Mouse (Mus musculus) embryonic facial prominence, embryonic 11.5 days (tissue): ENCODE measurements at regions not wholly inside any gene's neighbourhood (a gene's known extent, or its start where the extent isn't known, plus 50 kb on each side); places are given as distances from the start of the nearest gene placed in this dataset.

Source experiments
- ATAC-seq: fragments of 200-750 bp; cut with Nextera tagmentation; replicated peaks from 2 replicates; pipeline ENCODE4 v1.8.0; 2017; ENCODE audit warnings: low read depth; ENCODE audit not compliant: insufficient number of reproducible peaks, low FRiP score, low TSS enrichment
- DNase-seq: peaks from one replicate; pipeline ENCODE4 v3.0.0-alpha.2; 2015; ENCODE audit warnings: low spot score
- H3K27ac ChIP-seq: fragments of 300-500 bp; sonication (generic); replicated peaks from 2 replicates; pipeline ENCODE4 v1.5.1; 2014; ENCODE audit warnings: mild to moderate bottlenecking, low read depth, low read length, control low read depth
- H3K27me3 ChIP-seq: fragments of 300-500 bp; sonication (generic); 2 replicates; pipeline ENCODE4 v1.6.1; 2014; ENCODE audit warnings: mild to moderate bottlenecking, low read length, moderate library complexity, mixed read lengths; ENCODE audit not compliant: control insufficient read depth, insufficient read depth
- H3K36me3 ChIP-seq: fragments of 300-500 bp; sonication (generic); replicated peaks from 2 replicates; pipeline ENCODE4 v1.6.1; 2014; ENCODE audit warnings: low read depth, mild to moderate bottlenecking, low read length, moderate library complexity, mixed read lengths; ENCODE audit not compliant: control insufficient read depth, insufficient read depth
- H3K4me1 ChIP-seq: fragments of 300-500 bp; sonication (generic); 2 replicates; pipeline ENCODE4 v1.6.1; 2014; ENCODE audit warnings: low read length, mixed read lengths; ENCODE audit not compliant: control insufficient read depth, insufficient read depth
- H3K4me2 ChIP-seq: fragments of 300-500 bp; sonication (generic); 2 replicates; pipeline ENCODE4 v1.6.1; 2014; ENCODE audit warnings: low read depth, mild to moderate bottlenecking, control low read depth, low read length, moderate library complexity
- H3K4me3 ChIP-seq: fragments of 300-500 bp; sonication (generic); 2 replicates; pipeline ENCODE4 v1.5.1; 2014; ENCODE audit warnings: low read depth, low read length, control low read depth
- H3K9ac ChIP-seq: fragments of 300-500 bp; sonication (generic); replicated peaks from 2 replicates; pipeline ENCODE4 v1.6.1; 2014; ENCODE audit warnings: mild to moderate bottlenecking, control low read depth, low read length
- H3K9me3 ChIP-seq: fragments of 300-500 bp; sonication (generic); replicated peaks from 2 replicates; pipeline ENCODE4 v1.6.1; 2016; ENCODE audit warnings: mild to moderate bottlenecking, low read length, inconsistent platforms, mixed read lengths; ENCODE audit not compliant: control insufficient read depth
- WGBS: fragments of 180-500 bp; shearing (Covaris S2); extraction: QIAGEN DNeasy Blood & Tissue Kit; methylation state at CpG from one replicate; pipeline ENCODE4 v1.1.7; 2014; 5-methylcytosine and 5-hydroxymethylcytosine counted together

DNA sequence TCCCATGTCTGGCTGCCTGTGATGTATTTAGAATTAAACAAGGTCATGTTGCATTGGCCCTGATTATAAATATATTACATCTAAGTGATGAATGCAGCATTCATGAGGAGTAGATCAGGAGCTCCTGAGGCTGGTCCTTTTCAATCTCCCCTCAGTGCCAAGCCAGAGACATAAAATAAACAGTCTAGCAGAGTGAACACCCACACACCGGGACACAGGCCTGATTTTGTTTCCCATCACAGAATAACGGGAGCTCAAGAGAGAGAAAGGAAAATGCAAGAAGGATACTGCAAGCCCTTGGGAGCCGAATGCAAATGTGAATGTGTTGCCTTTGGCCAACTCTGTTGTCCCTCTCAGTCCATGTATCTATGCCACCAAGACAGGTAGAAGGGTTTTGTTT, 84.1 kb upstream of the Gm11232 start:
- Histone ChIP-seq H3K27me3 (no peaks in the 10 kb centered on the region), H3K4me1 (no peaks in the 10 kb centered on the region), H3K4me3 (no peak overlapping the region), H3K9me3 (no peaks in the 10 kb centered on the region), H3K27ac (no peak overlapping the region), H3K4me2 (no peak overlapping the region), H3K36me3 (no peaks in the 10 kb centered on the region), H3K9ac (no peak overlapping the region)
- DNase-seq (no peak), ATAC-seq (no peak)
- WGBS: 72% methylated on average over 3 of the region's 3 CpGs

DNA sequence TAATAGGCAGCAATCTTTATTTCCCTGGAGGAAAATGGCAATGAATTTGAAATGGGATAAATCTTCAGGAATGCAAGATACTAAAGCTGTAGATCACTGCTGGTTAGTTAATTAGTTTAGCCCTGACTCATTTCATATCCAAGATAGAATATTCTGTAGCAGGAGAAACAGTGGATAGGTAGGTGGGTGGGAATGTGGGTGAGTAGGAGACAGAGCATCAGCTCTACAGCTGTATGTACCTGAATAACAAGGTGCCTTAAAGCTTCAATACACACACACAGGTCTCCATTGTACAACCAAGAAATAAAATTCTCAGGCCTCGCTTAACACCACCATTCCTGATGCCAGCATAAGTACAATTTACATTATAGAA, 83.0 kb upstream of the Gm11232 start:
- ATAC-seq (no peak), DNase-seq (no peak)
- no peak overlapping the region for H3K9ac ChIP-seq
- no peak overlapping the region for H3K27ac ChIP-seq
- H3K4me3 ChIP-seq: no peak overlapping the region
- H3K4me1 ChIP-seq: no peaks in the 10 kb centered on the region
- H3K4me2 ChIP-seq: no peak overlapping the region
- H3K27me3 ChIP-seq: no peaks in the 10 kb centered on the region
- no peaks in the 10 kb centered on the region for H3K9me3 ChIP-seq
- WGBS: 88% methylated on average over 1 of the region's 1 CpGs
- no peaks in the 10 kb centered on the region for H3K36me3 ChIP-seq

DNA sequence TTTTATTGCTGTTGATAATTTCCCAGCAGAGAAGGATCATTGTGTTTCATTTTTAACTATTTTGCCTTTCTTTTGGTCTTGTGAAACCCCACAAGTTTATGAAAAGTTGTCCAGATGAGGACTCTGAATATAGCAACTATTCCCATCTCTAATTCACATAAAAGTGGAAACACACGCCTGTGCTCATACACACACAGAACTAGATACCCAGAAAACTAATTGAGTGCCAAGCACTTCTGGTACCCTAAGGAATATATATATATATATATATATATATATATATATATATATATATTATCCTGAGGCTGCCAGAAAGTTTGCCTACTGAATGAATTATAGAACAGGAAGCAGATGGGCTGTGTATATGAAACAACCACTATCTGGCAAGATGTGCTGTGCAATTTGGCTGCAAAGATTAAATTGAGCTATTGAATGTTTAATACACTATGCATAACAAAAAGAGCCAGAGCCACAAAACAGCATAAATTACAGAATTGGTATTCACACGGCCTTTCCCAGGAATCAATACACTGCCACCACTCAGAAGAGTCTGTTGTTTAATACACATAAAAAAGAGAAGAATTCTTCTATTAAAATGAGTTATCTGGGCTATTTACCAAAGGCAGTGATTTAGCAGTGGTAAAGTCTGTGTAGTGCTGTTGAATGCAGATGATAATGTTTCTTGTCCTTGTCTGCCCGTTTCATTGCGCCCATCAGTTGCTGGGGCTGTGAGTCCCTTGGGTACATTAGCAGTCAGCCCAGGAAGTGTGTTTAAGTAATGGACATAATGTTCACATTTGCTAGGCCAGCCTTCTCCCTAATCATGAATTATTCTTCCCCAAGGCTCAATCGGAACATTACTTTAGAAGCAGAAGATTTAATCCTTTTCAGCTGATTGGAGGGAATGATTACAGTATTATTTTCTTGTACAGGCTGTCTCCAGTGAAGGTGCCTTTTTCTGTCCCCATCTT, 82.3 kb upstream of the Gm11232 start:
- Histone ChIP-seq H3K9me3 (no peaks in the 10 kb centered on the region), H3K9ac (no peak overlapping the region), H3K27me3 (no peaks in the 10 kb centered on the region), H3K4me2 (no peak overlapping the region), H3K36me3 (no peaks in the 10 kb centered on the region), H3K4me1 (no peaks in the 10 kb centered on the region), H3K4me3 (no peak overlapping the region), H3K27ac (no peak overlapping the region)
- 74% methylated on average over 5 of the region's 5 CpGs for WGBS
- no peak for ATAC-seq
- no peak for DNase-seq

DNA sequence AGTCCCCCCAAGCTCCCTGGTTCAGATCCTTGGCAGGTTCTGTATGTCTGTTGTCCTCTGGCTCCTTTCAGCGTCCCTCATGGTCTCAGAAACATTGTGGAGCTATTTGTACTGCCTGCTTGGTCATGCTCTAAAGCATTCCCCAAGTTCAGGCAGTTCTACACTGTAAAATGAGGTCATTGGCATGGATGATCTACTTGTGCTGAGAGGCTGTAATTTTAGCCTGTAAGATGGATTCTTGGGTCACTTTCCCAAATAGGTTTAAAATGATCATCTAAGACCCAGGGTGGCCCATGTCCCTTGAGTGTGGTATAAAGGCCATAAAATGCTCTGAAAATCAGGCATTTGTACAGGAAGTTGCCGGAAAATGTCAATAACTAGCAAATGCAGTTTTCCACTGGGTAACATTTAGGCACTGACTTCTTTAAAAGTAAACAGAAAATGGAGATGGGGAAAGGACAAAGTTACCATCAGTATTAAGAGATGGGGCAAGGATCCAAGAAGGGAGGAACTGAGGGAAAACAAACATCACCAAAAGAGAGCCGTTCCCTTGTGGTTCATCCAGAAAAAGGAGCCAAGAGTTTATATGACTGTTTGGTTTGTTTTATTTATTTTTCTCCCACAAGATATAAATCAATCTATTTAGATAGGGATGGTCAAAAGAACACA, 81.5 kb upstream of the Gm11232 start:
- Histone ChIP-seq H3K9me3 (no peaks in the 10 kb centered on the region), H3K27ac (no peak overlapping the region), H3K27me3 (no peaks in the 10 kb centered on the region), H3K4me3 (no peak overlapping the region), H3K9ac (no peak overlapping the region), H3K4me1 (no peaks in the 10 kb centered on the region), H3K4me2 (no peak overlapping the region), H3K36me3 (no peaks in the 10 kb centered on the region)
- WGBS: 79% methylated on average over 3 of the region's 3 CpGs
- DNase-seq (no peak), ATAC-seq (no peak)

DNA sequence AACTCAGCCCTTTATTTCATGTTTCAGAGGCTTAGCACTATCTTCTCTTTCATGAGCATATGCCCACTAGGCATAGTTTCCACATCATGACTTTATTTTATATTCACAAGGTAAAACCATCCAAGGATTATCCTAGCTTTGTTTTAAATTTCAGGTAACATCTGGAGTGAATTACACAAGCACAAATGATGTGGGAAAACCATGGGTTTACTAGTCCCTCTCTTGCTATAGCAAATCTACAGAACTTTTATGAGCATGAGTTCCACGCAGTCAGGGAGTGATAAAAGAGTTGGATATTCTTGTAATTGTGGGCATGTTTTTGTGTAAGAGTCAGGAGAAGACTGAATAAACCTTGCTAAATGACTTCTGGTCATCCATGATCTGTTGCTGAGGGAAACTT, 78.0 kb upstream of the Gm11232 start:
- Histone ChIP-seq H3K4me3 (no peak overlapping the region), H3K4me1 (no peaks in the 10 kb centered on the region), H3K36me3 (no peaks in the 10 kb centered on the region), H3K27ac (no peak overlapping the region), H3K9ac (no peak overlapping the region), H3K9me3 (no peaks in the 10 kb centered on the region), H3K4me2 (no peak overlapping the region), H3K27me3 (no peaks in the 10 kb centered on the region)
- no peak for DNase-seq
- no peak for ATAC-seq
- WGBS: 77% methylated on average over 1 of the region's 1 CpGs

DNA sequence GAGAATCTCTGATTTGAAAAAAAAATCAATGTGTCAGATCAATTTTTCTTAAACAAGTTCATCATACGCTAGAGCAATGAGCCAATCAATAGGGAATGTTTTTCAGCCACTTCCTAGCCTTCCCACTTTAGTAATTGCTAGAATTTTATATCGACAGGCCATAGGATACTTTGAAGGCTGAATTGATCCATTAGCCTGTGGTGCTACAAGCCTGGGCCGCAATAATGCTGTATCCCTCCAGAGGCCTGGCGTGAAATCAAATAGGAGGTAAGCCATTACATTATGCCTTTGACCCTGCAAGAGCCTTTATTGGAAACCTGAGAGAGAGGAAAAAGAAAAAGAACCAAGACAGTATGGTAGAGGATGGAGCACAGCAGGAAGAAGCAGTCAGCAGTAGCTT, 53.7 kb upstream of the Gm11232 start:
- no peaks in the 10 kb centered on the region for H3K27me3 ChIP-seq
- no peak for ATAC-seq

DNA sequence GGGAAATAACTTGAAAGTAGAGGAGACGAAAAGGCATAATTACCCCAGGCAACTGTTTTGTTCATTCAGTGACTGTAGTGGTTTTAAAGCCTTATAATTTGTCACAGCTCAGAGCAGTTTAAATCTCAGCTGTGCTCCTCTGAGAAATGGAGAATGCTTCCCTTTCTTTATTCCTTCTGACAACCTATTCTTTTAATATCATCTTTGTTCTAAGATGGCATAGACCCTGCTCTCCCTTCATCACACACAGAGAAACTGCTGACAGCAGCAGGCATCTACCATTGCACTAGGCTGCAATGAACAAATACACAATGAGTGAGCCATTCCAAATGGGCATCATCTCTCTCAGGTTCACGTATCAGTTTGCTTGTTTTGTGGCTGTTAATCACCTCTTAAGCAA, 50.5 kb upstream of the Gm11232 start:
- Histone ChIP-seq H3K9me3 (no peaks in the 10 kb centered on the region), H3K36me3 (no peaks in the 10 kb centered on the region), H3K4me2 (no peak overlapping the region), H3K4me1 (no peaks in the 10 kb centered on the region), H3K27me3 (no peaks in the 10 kb centered on the region), H3K4me3 (no peak overlapping the region), H3K9ac (no peak overlapping the region), H3K27ac (no peak overlapping the region)
- no peak for ATAC-seq
- DNase-seq: no peak
- WGBS: 48% methylated on average over 2 of the region's 2 CpGs

More for the DNA sequence above, 53.7 kb upstream of the Gm11232 start:
- H3K36me3 ChIP-seq: no peaks in the 10 kb centered on the region
- WGBS: 80% methylated on average over 4 of the region's 4 CpGs
- no peaks in the 10 kb centered on the region for H3K4me1 ChIP-seq
- H3K9me3 ChIP-seq: no peaks in the 10 kb centered on the region
- H3K9ac ChIP-seq: no peak overlapping the region
- no peak overlapping the region for H3K4me3 ChIP-seq
- no peak overlapping the region for H3K4me2 ChIP-seq
- DNase-seq: no peak
- H3K27ac ChIP-seq: no peak overlapping the region
